Comparison of ENCODE assay signal across 8 mouse cellular contexts in the genomic region with DNA sequence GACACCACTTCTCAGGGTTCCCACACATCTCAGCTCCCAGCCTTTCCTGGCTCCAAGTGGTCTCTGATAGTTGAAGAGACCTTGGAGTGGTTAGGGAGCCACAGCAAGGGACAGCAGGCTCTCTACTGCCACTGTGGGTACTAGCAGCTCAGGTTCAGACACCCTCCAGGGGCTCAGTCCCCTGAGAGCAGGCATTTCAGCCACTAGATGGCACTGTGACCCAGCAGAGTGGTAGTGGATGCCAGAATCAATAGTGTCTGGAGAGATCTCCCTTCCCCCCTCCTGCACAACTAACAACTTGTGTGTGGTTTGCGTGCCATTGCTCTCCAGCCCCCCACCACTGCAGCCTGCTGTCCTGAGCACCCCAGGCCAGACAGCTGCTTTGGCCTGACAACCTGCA.
DNase-seq lines count a peak whose midpoint lies in the region; ATAC-seq and TF ChIP-seq lines count a peak whose summit lies in the region.

No protein-coding gene starts in this region.

- in situ Hi-C loops in CH12.LX (cut with MboI; ENCODE audit: low pct_ligation_motif_present, low pct_unique_long_range_greater_than_20kb, low sequenced_read_pairs): loop anchor here (10.0 kb wide), 1 partner anchor 339 kb away; no protein-coding TSS in a partner anchor

- peak; percentile 83 for TF ChIP-seq RAD21 in CH12.LX (IDR thresholded peaks at IDR 0.05; ENCODE audit: low read depth, low read length)

- peaks cover 100% of the 10 kb centered on the region for H3K27me3 ChIP-seq in CH12.LX (replicated peaks)
- 0 out of 2 replicates have a peak, but pooled peaks cover 2% of the 10 kb centered on the region for H3K27me3 ChIP-seq in lung, embryonic 14.5 days (ENCODE audit: insufficient read depth, low read length)

- H3K9me3 ChIP-seq in CH12.LX (replicated peaks; ENCODE audit: low read length): no peaks in the 10 kb centered on the region
- H3K9me3 ChIP-seq in lung, embryonic 14.5 days (ENCODE audit: low read depth, low read length): no peaks in the 10 kb centered on the region

- peak; percentile 78 to 91 for TF ChIP-seq CTCF in CH12.LX (conservative IDR thresholded peaks at IDR 0.05 in 1 of 2, IDR thresholded peaks at IDR 0.05 in 1 of 2; ENCODE audit: low read depth in 2 of 2, low read length in 2 of 2)
- peak; percentile 95 for TF ChIP-seq CTCF in brain, embryonic 14.5 days (IDR thresholded peaks at IDR 0.05; ENCODE audit: borderline replicate concordance, extremely low read depth, insufficient read depth, insufficient read length)
- TF ChIP-seq CTCF in lung, embryonic 14.5 days (IDR thresholded peaks at IDR 0.05; ENCODE audit: low read depth): peak; percentile 96

- ATAC-seq in lung, embryonic 14.5 days (ENCODE audit: insufficient read depth): peak; percentile 66; the same call in 1 of the 2 replicates

- no peaks in the 10 kb centered on the region for H3K4me1 ChIP-seq in CH12.LX (ENCODE audit: control insufficient read depth in 1 of 2, insufficient read depth in 2 of 2)
- H3K4me1 ChIP-seq in lung, embryonic 14.5 days (ENCODE audit: insufficient read depth): no peaks in the 10 kb centered on the region

- dilution Hi-C loops in CH12.LX (cut with MboI; ENCODE audit: extremely low pct_ligation_motif_present, extremely low pct_unique_long_range_greater_than_20kb, low sequenced_read_pairs): no loop called here

- no peaks in the 10 kb centered on the region for H3K36me3 ChIP-seq in CH12.LX (replicated peaks in 1 of 2; ENCODE audit: control insufficient read depth in 1 of 2, insufficient read depth in 1 of 2, low read length in 1 of 2)
- H3K36me3 ChIP-seq in lung, embryonic 14.5 days (ENCODE audit: insufficient read depth): no peaks in the 10 kb centered on the region

- no peak overlapping the region for H3K4me3 ChIP-seq in CH12.LX (replicated peaks in 1 of 3; ENCODE audit: low read depth in 2 of 3, low read length in 2 of 3, poor library complexity in 1 of 3)
- H3K4me3 ChIP-seq in lung, embryonic 14.5 days (ENCODE audit: low read depth, low read length): no peak overlapping the region

- no peak overlapping the region for H3K27ac ChIP-seq in CH12.LX (ENCODE audit: insufficient read depth, low read depth)
- no peak overlapping the region for H3K27ac ChIP-seq in lung, embryonic 14.5 days (ENCODE audit: low read depth)

- WGBS in lung, embryonic 14.5 days: 0% methylated on average over 1 of the region's 1 CpGs

- TF ChIP-seq EP300 in CH12.LX (IDR thresholded peaks at IDR 0.05; ENCODE audit: low read length): no peak

- peak; percentile 70 for DNase-seq in CH12.LX (ENCODE audit: extremely low read depth)
- peak; percentile 91 for DNase-seq in brain, embryonic 14.5 days (ENCODE audit: low read depth)
- DNase-seq in fibroblast of lung, adult 2 months (ENCODE audit: low read depth): peak; percentile 41
- peak; percentile 76 to 82 for DNase-seq in heart, postnatal 10 days
- DNase-seq in kidney, postnatal 4 days: peak; percentile 86
- peak; percentile 90 for DNase-seq in lung, embryonic 14.5 days
- peak; percentile 75 for DNase-seq in ovary, postnatal 14 days (ENCODE audit: low spot score)
- DNase-seq in thymus, postnatal 14 days: peak; percentile 60

- no peak overlapping the region for H3K9ac ChIP-seq in CH12.LX (ENCODE audit: insufficient read depth, low read depth)
- H3K9ac ChIP-seq in lung, embryonic 14.5 days: no peak overlapping the region

- no peak overlapping the region for H3K4me2 ChIP-seq in CH12.LX (ENCODE audit: insufficient read depth, low read depth, poor library complexity, severe bottlenecking)
- no peak overlapping the region for H3K4me2 ChIP-seq in lung, embryonic 14.5 days

- intact Hi-C loops in heart, postnatal 10 days (cut with DNase I): loop anchor here (1.0 to 5.0 kb wide), 4 partner anchors 111 to 431 kb away; no protein-coding TSS in a partner anchor

- TF ChIP-seq POLR2A in CH12.LX (IDR thresholded peaks at IDR 0.05; ENCODE audit: low read depth, low read length): no peak
- TF ChIP-seq POLR2A in brain, embryonic 14.5 days (IDR thresholded peaks at IDR 0.05; ENCODE audit: borderline replicate concordance, extremely low read depth, insufficient read depth, insufficient read length, poor library complexity, severe bottlenecking): no peak

- H3K79me2 ChIP-seq in CH12.LX (replicated peaks; ENCODE audit: control insufficient read depth, extremely low read depth, insufficient read depth, poor library complexity, severe bottlenecking): no peaks in the 10 kb centered on the region

TF ChIP-seq in CH12.LX, 34 proteins besides CTCF, POLR2A, EP300 and RAD21:
- TF ChIP-seq SMC3 (IDR thresholded peaks at IDR 0.05; ENCODE audit: low read depth, low read length) (peak; percentile 70), NELFE (IDR thresholded peaks at IDR 0.05; ENCODE audit: low read depth, low read length) (no peak), NRF1 (IDR thresholded peaks at IDR 0.05; ENCODE audit: low read depth, low read length) (no peak), KAT2A (IDR thresholded peaks at IDR 0.05; ENCODE audit: insufficient replicate concordance, low read length) (0 out of 2 replicates have a peak, but pooled peaks have one; percentile 13), USF2 (conservative IDR thresholded peaks at IDR 0.05; ENCODE audit: low read depth, low read length) (no peak)
TF ChIP-seq in CH12.LX: peak in this region for 2.

Comparison
In these comparisons a context has a peak if more than half of its experiments do, and no peak if none do; other contexts are left out.
1. DNase-seq: peak in every context shown above with its lines; median percentile 91 in brain, embryonic 14.5 days; 90 in lung, embryonic 14.5 days; 86 in kidney, postnatal 4 days; 79 in heart, postnatal 10 days; 75 in ovary, postnatal 14 days; 70 in CH12.LX; 60 in thymus, postnatal 14 days; 41 in fibroblast of lung, adult 2 months.